Mouse (Mus musculus): ENCODE measurements around the gene Scube3.
A peak's percentile ranks its signal among the peaks of the same experiment; 100 is the strongest.

The Scube3 gene

GRCm38 (mm10) chr17:28177540-28178046 lies 35.7 kb downstream of the Scube3 start:
- peak in 1 of 2 experiments; percentile 16 for DNase-seq (ENCODE audit: low spot score in 2 of 2)

- no peak for DNase-seq (ENCODE audit: low spot score in 2 of 2)
Measured at GRCm38 (mm10) chr17:28180331-28180730, 38.4 kb downstream of the Scube3 start.

- DNase-seq (ENCODE audit: low spot score in 2 of 2), result peak in 1 of 2 experiments; percentile 24
Measured at GRCm38 (mm10) chr17:28180783-28181544, 39.0 kb downstream of the Scube3 start.

GRCm38 (mm10) chr17:28184971-28185638 lies 43.2 kb downstream of the Scube3 start:
- no peak for DNase-seq (ENCODE audit: low spot score in 2 of 2)

- DNase-seq (ENCODE audit: low spot score in 2 of 2), result no peak
Measured at GRCm38 (mm10) chr17:28188313-28188712, 46.4 kb downstream of the Scube3 start.

DNA sequence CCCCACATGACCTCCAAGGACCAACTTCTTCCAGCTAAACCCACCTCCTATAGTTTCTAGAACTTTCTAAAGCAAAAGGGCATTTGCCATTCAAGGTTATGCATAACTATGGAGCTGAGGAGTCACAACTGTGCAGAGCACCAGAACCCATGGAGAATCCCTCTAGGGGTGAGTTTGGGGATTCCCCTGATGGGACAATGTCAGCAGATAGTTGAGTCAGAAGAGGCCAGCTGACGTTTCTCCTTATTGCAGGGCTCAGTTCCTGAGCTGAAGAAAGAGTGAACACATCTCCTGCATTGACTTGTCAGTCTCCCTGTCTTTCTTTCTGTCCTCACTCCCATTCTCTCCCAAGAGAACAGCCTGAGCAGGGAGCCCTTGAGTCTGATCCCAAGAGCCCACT lies 50.8 kb downstream of the Scube3 start:
- DNase-seq (ENCODE audit: low spot score in 2 of 2), result no peak

GRCm38 (mm10) chr17:28193559-28193958 lies 51.6 kb downstream of the Scube3 start:
- no peak for DNase-seq (ENCODE audit: low spot score in 2 of 2)

DNA sequence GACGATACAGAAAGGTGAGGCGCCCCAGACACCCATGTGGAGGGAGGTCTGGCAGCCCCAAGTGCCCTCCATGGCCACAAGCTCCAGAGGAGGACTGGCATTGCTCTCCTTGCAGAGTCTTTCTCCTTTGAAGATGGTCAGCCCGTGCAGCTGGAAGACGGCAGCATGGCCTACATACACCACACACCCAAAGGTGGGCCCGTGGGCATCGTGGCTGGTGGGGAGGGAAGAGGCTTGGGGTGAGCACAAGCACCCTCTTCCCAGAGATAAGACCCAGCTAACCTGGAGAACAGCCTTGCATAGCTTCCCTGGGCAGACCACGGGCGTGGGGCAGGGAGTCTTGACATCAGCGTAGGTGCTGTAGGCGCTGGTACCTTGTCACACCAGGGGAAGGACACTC lies 53.1 kb downstream of the Scube3 start:
- no peak for DNase-seq (ENCODE audit: low spot score in 2 of 2)

DNA sequence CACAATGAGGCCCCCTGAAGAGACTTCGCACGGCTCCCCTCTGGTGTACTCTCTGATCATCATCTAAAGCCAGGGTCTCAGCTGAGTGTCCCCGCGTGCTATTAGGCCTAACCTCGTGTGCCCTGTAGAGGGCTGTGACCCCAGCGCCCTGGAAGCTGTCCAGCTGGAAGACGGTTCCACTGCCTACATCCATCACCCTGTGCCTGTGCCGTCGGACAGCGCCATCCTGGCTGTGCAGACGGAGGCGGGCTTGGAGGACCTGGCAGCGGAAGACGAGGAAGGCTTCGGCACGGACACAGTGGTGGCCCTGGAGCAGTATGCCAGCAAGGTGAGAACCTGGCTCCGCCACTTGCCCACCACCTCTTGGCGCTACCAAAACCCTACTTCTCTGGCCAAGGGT lies 55.7 kb downstream of the Scube3 start:
- DNase-seq (ENCODE audit: low spot score in 2 of 2), result no peak

GRCm38 (mm10) chr17:28201982-28202381 lies 60.0 kb downstream of the Scube3 start:
- DNase-seq (ENCODE audit: low spot score in 2 of 2), result no peak

GRCm38 (mm10) chr17:28204052-28204720 lies 62.2 kb downstream of the Scube3 start:
- peak; percentile 53 to 55 for DNase-seq (ENCODE audit: low spot score in 2 of 2)

GRCm38 (mm10) chr17:28205443-28205842 lies 63.5 kb downstream of the Scube3 start:
- DNase-seq (ENCODE audit: low spot score in 2 of 2), result no peak

DNA sequence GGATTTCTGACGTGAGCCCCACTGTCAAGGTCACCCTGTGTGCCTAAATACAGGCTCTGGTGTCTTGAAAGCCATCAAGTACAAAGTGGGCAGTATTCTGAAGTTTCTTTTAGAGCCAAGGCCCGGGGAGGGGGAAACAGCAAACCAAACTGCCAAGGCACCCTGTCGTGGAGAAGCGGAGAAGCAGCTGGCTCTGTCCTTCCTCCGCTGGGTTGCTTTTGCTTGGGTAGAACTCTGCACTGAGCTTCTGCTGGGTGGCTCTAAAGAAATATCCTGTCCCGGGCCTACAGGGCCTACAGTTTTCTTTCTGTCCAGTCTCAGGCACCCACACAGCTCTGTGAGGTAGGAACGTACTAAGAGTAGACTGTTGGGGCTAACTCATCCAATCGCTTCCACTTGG lies 65.2 kb downstream of the Scube3 start:
- DNase-seq (ENCODE audit: low spot score in 2 of 2), result no peak

- peak; percentile 85 for DNase-seq (ENCODE audit: low spot score in 2 of 2)
Measured at GRCm38 (mm10) chr17:28207591-28208313, 65.8 kb downstream of the Scube3 start, which contains the start of gene Def6. TSS of gene Def6 (plus strand) at chr17:28207778.

DNA sequence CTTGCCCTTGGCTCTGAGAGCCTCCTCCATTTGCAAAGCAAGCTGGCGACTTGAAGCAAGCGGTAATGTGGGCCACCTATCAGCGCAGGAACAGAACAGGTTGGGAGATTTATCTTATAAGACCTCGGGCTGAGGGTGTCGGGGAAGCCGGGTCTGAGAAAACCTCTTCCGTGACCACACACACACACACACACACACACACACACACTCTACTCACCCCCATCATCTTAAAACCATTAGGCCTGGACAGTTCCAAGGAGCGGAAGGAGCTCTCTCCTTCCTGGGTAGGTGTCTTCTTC lies 66.3 kb downstream of the Scube3 start:
- DNase-seq (ENCODE audit: low spot score in 2 of 2), result no peak

GRCm38 (mm10) chr17:28209457-28210110 lies 67.6 kb downstream of the Scube3 start:
- DNase-seq (ENCODE audit: low spot score in 2 of 2), result peak; percentile 34 to 44

GRCm38 (mm10) chr17:28211921-28212341 lies 70.0 kb downstream of the Scube3 start:
- peak; percentile 83 to 84 for DNase-seq (ENCODE audit: low spot score in 2 of 2)

DNA sequence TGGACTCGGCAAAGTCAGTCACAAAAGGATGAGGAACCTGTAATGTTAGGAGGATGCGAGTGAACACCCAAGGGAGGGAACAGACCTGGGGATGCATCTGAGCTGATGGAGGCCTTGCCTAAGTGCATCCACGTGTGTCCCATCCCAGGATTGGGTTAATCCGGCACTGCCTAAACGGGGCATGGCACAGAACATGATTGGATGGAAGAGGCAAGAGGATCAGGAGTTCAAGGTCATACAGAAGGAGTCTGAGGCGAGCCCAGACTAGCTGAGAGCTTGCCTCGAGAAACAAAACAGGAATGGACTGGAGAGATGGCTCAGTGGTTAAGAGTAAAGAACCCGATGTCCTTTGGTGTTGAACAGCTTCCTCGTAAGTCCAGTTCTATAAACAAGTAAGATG lies 70.5 kb downstream of the Scube3 start:
- no peak for DNase-seq (ENCODE audit: low spot score in 2 of 2)

DNA sequence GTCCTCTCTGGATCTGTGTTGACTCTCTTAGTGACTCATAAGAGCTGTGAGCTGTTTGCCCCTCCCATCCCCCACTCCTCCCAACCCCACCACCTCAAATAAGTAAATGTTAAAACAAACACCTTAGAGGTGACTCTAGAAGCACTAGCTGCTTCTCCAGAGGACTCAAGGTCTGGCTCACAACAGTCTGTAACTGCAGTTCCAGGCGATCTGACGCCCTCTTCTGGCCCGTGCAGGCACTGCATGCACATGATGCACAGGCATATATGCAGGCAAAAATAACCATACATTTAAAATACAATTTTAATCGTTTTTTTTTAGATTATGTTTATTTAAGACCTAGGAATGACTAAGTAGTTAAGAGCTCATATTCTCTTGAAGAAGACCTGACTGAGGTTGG lies 71.3 kb downstream of the Scube3 start:
- no peak for DNase-seq (ENCODE audit: low spot score in 2 of 2)

DNA sequence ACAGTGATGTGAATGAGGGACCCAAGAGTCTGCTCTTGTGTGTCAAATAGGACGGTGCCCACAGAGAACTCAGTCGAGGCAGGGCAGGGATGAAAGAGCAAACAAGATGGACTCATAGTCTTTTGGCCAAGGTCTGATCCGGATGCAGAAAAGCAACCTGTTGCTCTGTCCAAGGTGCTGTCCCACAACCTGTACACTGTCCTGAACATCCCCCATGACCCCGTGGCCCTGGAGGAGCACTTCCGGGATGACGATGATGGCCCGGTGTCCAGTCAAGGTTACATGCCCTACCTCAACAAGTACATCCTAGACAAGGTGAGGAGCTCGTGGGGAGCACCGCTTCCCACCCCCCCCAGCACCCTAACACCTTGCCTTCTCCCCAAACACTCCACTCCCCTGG lies 74.8 kb downstream of the Scube3 start:
- no peak for DNase-seq (ENCODE audit: low spot score in 2 of 2)
